Mouse (Mus musculus) thymus, postnatal 14 days (tissue): ENCODE data around the gene Cebpzos.
A peak's percentile ranks its signal among the peaks of the same experiment; 100 is the strongest.

ENCODE experiments used
- DNase-seq: peaks from one replicate; pipeline ENCODE4 v3.0.0; 2021

Cebpzos gene

GRCm38 (mm10) chr17:78916369-78916813, at the start of gene Cebpzos:
TSS of gene Cebpzos (plus strand) at chr17:78916500.
- peak; percentile 93 for DNase-seq

DNA sequence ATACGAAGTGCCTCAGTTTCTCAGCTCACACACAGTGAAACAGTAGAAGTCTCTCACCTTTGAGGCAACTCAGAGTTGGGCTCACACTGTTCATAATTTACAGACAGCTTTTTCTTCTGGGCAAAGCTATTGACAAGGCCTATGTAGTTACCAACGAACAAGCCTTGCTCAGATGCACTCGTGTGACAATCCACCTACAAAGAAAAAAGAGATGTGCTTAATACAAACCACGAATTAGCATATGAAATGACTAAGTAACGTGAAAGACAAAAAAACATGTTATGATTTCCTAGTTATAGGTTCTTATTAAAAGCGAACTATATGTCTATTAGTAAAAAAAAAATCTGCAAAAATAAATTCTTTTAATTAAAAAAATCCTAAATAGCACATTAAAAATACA, 42.4 kb upstream of the Cebpzos start:
- no peak for DNase-seq

GRCm38 (mm10) chr17:78881878-78882304, 34.4 kb upstream of the Cebpzos start:
- peak; percentile 37 for DNase-seq

- peak; percentile 76 for DNase-seq
Observed at GRCm38 (mm10) chr17:78882401-78883112, 33.7 kb upstream of the Cebpzos start, which contains the start of gene Eif2ak2. TSS of gene Eif2ak2 (minus strand) at chr17:78882573.

- no peak for DNase-seq
Observed at GRCm38 (mm10) chr17:78883291-78883690, 33.0 kb upstream of the Cebpzos start.

DNA sequence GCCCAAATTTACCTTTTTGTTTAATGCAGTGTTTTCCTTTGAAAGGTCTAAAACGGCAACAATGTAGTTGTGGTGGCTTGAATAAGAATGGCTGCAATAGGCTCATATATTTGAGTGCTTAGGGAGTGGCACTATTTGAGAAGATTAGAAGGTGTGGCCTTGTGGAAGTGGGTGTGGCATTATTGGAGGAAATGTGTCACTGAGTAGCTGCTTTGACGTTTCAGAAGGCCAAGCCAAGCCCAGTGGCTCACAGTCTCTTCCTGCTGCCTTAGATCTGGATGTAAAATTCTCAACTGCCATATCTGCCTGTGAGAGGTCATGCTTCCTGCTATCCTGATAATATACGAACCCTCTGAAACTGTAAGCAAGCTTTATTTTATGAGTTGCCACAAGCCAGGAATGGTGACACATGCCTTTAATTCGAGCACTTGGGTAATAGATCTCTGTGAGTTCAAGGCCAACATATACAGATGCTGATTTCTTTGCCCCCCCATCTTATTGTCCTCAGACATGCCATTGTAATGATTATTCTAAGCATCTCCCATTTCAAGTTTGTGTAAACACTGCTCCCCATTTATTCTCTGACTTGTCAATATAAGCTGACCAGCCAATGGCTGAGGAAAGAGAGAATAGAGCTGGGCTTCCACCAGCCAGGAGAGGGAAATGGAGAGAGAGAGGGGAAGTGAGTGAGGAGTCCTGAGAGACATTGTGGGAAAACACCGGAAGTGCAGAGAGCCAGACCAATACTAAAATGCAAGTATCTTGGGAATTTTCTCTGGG, 30.8 kb upstream of the Cebpzos start:
- DNase-seq = no peak

DNA sequence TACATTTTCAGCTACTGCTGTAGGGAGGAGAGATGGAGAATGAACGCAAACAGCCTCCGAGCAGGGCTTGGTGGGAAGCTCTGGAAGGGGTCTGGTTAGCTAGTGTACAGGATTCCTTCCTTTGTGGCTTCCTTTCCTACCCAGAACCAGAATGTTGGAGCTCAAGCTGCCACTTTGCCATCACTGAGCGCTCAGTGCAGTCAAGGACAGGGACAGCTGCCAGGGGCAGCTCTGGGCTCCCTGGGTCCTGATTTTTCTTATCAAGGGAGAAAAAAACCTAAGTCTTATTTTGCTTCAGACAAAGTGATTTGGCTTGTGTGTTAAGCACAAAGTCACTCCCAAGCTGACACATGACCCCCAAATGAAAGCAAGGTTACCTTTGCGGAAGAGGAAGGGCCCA, 27.7 kb upstream of the Cebpzos start:
- no peak for DNase-seq

- no peak for DNase-seq
Observed at GRCm38 (mm10) chr17:78889184-78889583, 27.1 kb upstream of the Cebpzos start.

GRCm38 (mm10) chr17:78891020-78891419, 25.3 kb upstream of the Cebpzos start:
- no peak for DNase-seq

DNA sequence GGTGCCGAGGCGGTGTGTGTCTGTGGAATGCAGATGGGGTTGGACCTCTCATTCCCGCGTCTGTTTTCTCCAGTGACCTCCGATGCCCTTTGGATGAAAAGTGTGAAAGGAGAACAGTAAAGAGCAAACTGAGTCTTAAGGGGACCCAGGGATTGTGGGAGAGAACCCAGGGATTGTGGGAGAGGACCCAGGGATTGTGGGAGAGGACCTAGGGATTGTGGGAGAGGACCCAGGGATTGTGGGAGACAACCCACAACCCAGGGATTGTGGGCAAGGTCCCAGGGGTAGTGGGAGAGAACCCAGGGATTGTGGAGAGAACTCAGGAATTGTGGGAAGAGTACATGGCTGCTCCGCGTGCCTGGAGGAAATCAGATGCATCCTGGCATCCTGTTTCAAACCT, 21.3 kb upstream of the Cebpzos start:
- no peak for DNase-seq

DNA sequence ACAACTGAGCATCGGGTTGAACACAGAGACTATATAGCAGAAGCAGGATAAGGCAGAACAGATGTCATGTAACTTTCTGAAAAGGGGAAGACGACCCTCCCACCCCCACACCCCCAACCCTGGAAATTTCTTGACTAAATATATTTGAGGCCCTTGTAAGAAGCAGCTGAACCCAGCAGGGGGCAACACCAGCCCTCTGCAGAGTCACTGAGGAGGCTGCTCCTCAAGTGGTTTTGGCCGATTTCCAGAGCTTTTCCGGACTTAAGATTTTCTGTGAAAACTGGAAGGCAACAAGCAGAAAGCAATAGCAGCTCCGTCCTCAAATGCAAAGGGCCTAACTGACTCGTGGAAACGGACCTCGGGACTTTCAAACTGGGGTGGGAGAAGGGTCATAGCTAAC, 20.9 kb upstream of the Cebpzos start:
- DNase-seq = peak; percentile 35

DNA sequence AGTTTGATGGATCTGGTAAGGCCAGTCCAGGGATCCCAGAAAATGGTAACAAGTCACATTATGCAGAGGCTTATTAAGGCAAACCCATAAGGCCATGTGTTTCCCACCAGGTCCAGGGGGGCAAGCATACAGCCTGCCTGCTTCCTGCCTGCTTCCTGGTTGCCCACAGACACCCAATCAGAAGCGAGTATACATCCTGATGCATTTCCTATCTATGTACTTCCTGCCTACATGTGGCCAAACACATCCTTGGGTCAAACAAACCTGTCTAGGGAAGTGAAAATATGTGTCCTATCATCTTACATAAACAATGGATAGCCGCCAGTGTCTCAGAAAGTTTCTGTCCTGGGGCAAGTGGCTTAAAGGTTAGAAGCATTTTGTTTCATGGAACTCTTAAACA, 13.1 kb upstream of the Cebpzos start:
- no peak for DNase-seq

GRCm38 (mm10) chr17:78906892-78907291, 9.4 kb upstream of the Cebpzos start, which contains the start of gene Sult6b1:
TSS of gene Sult6b1 (minus strand) at chr17:78906992.
- DNase-seq = no peak

- DNase-seq = no peak
Observed at GRCm38 (mm10) chr17:78909374-78909773, 6.9 kb upstream of the Cebpzos start.

GRCm38 (mm10) chr17:78912861-78913281, 3.4 kb upstream of the Cebpzos start:
- peak; percentile 43 for DNase-seq

DNA sequence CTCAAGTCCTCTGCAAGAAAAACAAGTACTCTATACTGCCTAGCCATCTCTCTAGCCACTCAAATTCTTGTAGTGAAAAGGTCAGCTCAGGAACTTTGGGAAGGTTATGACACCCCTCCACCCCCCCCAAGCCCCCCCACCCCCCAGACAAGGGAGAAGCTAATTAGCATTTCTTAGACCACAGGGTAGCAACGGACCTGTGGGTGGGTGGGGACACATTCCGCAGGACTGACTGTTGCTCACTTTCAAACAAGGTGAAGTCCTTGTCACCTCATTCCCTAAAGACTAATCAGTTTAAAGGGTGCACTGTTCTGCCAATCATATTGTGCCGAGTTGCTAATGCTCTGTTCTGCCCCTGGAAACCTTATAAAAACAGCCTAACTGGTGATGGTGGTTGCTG, 2.4 kb upstream of the Cebpzos start:
- no peak for DNase-seq

DNA sequence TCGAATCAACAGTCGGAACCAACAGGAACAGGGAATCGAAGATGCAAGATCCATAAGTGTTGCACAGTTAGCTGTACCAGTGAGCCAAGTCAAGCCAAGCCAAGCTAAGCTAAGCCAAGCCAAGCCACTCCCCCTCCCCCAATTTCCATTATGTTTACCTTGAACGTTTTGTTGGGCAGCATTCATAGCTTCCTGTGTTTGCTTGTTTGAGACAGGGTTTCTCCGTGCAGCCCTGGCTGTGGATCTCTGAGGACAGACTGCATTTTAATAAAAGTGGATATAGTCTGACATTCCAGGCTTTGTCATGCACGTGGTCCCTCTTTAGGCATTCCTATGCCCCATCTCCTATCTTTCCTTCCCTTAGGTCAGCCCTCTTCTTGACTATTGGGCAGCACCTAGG, 528 bp upstream of the Cebpzos start:
- no peak for DNase-seq

DNA sequence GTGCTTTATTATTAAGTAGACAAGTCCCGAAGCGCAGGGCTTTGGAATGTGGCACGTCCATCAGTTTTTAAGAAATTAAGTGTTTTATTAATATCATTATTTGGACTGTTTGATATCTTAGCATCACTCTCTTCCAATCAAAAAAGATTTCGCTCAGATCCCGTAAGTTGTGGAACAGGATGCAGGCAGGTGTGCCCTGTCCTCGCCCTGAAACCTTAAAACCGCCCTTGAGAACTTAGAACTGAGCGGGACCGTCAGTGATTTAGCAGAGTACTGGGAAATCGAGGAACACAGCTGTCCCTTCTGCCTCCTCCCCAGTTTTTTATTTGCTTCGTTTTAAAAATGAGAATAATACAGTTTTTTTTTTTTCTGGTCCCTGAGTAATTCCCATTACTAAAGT, 599 bp downstream of the Cebpzos start:
- no peak for DNase-seq

- DNase-seq = no peak
Observed at GRCm38 (mm10) chr17:78917696-78918095, 1.4 kb downstream of the Cebpzos start.

DNA sequence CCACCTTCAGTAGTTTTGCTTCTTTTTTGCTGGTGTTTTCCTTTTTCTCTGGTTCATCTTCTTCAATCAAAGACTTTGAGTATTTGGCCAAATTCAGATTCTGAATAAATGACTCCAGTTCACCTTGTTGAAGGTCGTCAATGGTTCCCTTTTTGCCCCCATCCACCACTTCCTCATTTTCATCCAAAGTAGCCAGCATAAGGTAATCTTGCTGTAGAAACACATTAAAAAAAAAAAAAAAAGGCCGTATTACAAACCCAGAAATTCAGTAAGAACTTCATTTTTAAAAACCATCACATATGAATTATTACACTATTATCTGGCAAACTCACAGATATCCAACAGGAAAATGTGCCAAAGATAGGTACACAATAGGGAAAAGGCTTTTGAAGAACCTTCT, 19.6 kb downstream of the Cebpzos start:
- DNase-seq = no peak

GRCm38 (mm10) chr17:78936466-78937228, 20.3 kb downstream of the Cebpzos start, which contains the start of the genes Cebpz and Ndufaf7:
TSS of gene Cebpz (minus strand) at chr17:78937066.
TSS of gene Ndufaf7 (plus strand) at chr17:78937136.
- DNase-seq = peak; percentile 97

DNA sequence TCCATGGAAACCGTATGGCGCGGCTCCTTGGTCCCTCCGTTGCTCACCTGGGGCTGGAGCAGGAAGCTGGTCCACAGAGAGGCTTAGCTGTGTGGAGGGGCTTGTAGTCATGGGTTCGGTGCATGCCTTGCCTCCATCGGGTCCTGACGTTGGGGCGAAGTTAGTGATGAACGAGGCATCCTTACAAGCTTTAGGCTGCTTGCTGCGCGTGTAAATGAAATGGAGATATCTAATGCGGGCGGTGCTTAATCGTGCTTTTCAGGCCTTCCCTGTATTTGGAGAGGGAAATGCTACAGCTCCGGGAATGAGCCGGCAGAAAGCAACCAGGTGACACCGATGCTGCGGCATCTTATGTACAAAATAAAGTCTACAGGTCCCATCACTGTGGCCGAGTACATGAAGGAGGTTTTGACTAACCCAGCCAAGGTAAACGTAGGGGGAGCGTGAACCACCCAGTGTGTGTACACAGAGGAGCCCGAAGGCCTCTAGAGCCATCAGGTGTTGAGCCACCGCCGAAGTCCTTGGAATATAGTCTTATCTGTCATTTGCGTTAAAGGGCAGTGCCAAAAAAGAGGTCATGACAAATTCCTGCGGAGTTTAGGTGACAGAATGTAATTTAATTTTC, 21.0 kb downstream of the Cebpzos start:
- DNase-seq = no peak

GRCm38 (mm10) chr17:78938927-78939326, 22.6 kb downstream of the Cebpzos start:
- DNase-seq = no peak
